Mouse (Mus musculus) cerebellum, adult 2 months (tissue): ENCODE results near the gene Ankrd10.

Experiments used
- CTCF ChIP-seq: fragments of 200-500 bp; IDR thresholded peaks from 2 replicates; pipeline ENCODE4 v1.5.1; 2011; ENCODE audit warnings: low read depth, mild to moderate bottlenecking, control low read depth, low read length, moderate library complexity, borderline replicate concordance; ENCODE audit not compliant: insufficient read depth
- POLR2A ChIP-seq: fragments of 200-500 bp; IDR thresholded peaks from 2 replicates; pipeline ENCODE4 v1.6.1; 2011; ENCODE audit warnings: low read length, control low read depth, borderline replicate concordance; ENCODE audit not compliant: insufficient read depth

DNA sequence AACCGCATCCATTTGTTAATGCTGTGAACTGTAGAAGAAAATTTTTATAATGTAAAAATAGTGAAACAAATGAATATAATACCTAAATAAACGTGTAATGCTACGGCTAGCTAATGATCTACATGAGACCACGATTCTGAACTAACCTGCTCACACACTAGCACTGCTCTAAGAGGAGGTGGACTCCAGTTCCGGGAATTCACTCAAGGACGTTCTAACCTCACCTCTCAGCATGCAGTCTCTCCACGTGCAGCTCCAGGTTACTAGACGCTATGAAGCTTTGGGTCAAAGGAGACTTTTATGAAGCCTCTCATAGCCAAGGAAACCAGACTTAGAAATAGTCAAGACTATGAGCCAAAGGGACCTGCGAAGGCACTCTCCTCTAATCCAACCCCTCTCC lies 7.8 kb downstream of the Ankrd10 start:
- TF ChIP-seq POLR2A: no peak
- TF ChIP-seq CTCF: no peak
